Mouse (Mus musculus) liver, adult 2 months (tissue): ENCODE measurements around the gene Chn2.

Experiments used
- CTCF ChIP-seq: fragments of 200-500 bp; IDR thresholded peaks from 2 replicates; pipeline ENCODE4 v1.5.1; 2011; ENCODE audit warnings: low read depth, low read length, control low read depth
- POLR2A ChIP-seq: fragments of 200-500 bp; IDR thresholded peaks from 2 replicates; pipeline ENCODE4 v1.6.1; 2011; ENCODE audit warnings: low read length, control low read depth; ENCODE audit not compliant: insufficient read depth; ENCODE audit errors: extremely low read depth

- TF ChIP-seq POLR2A (no peak), CTCF (no peak)
These were observed 287.6 kb downstream of the Chn2 start for GRCm38 (mm10) chr6:54326671-54327625.
